Mouse (Mus musculus): ENCODE results near the gene Ift81. TPM values are rescaled to one million over a fixed set of nuclear protein-coding genes. Genes with fewer than 3 reads are reported as not detected.
A peak's percentile ranks its signal among the peaks of the same experiment; 100 is the strongest.

Gene Ift81
- total RNA-seq, 2 experiments from 2014 or later: 1.7 to 4.7 TPM

- peak; percentile 88 for ATAC-seq (replicated peaks; ENCODE audit: low FRiP score, low TSS enrichment, poor library complexity, severe bottlenecking)
Measured at GRCm38 (mm10) chr5:122502077-122502941, 112.0 kb downstream of the Ift81 start, which contains the start of gene Atp2a2. TSS of gene Atp2a2 (minus strand) at chr5:122502225.

DNA sequence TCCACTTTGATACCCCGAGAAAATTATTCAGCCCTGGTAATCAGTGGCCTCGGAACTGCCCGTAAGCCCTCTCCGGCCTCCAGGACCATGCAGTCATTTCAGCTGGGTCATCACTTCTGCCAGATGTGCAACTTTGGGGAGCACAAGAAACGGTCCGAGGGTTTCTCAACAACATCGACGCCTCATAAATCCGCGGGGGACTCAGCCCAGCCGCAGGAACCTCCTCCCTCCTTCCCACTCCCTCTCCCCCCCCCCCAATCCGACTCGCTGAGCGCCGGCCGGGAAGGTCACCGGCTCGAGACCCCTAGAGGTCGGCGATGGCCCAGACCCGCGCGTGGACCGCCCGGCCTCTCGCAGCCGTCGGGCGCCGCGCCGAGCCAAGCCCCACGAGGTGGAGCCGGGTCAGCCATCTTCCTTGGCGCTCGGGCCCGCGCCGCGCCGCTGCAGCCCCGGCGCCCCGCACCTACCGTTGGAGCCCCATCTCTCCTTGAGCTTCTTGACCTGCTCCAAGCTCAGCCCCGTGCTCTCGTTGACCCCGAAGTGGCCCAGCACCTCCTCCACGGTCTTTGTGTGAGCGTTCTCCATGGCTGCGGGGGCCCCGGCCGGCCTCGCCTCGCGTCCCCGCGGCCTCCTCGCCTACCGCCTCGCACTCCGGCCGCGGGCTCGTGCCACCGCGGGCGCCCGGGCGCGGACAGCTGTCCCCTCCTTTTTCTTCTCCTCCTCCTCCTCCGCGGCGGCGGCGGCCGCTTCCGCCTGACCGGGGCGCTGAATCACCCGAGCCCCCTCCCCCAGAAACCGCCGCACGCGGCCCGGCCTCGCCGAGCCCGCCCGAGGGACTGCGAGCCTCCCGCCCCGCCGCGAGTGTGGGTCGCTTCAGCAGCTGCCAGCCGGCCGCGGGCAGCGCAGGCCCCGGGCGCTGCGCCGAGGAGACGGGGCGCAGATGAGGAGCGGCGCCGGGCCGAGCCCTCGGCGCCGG is 112.9 kb downstream of the Ift81 start:
- ATAC-seq (replicated peaks; ENCODE audit: low FRiP score, low TSS enrichment, poor library complexity, severe bottlenecking): peak; percentile 15

GRCm38 (mm10) chr5:122500563-122500962 is 113.8 kb downstream of the Ift81 start:
- no peak for ATAC-seq (replicated peaks; ENCODE audit: low FRiP score, low TSS enrichment, poor library complexity, severe bottlenecking)

Other genes starting within 250 kb of the Ift81 start
- gene Gpn3, start 242.6 kb downstream of the Ift81 start, total RNA-seq (2014; fragmentation: Nextera tagmentation): 61.2 and 93.3 TPM in 2 replicates
- 61.5 and 75.8 TPM in 2 replicates for gene Gpn3, start 242.6 kb downstream of the Ift81 start, total RNA-seq (2017)
- 33.8 and 37.3 TPM in 2 replicates for gene Fam216a, start 242.2 kb downstream of the Ift81 start, total RNA-seq (2014; fragmentation: Nextera tagmentation)
- 61.3 and 67.8 TPM in 2 replicates for gene Fam216a, start 242.2 kb downstream of the Ift81 start, total RNA-seq (2017)
- gene Arpc3, start 222.6 kb downstream of the Ift81 start, total RNA-seq (2014; fragmentation: Nextera tagmentation): 195 and 370 TPM in 2 replicates
- gene Arpc3, start 222.6 kb downstream of the Ift81 start, total RNA-seq (2017): 859 and 924 TPM in 2 replicates
- 27.5 and 42.7 TPM in 2 replicates for gene Anapc7, start 192.8 kb downstream of the Ift81 start, total RNA-seq (2014; fragmentation: Nextera tagmentation)
- 24.3 and 35.3 TPM in 2 replicates for gene Anapc7, start 192.8 kb downstream of the Ift81 start, total RNA-seq (2017)
- 72.8 and 80.7 TPM in 2 replicates for gene Atp2a2, start 112.3 kb downstream of the Ift81 start, total RNA-seq (2014; fragmentation: Nextera tagmentation)
- gene Atp2a2, start 112.3 kb downstream of the Ift81 start, total RNA-seq (2017): 100 and 106 TPM in 2 replicates
- 1.2 and 3.0 TPM in 2 replicates for gene P2rx7, start 29.4 kb upstream of the Ift81 start, total RNA-seq (2014; fragmentation: Nextera tagmentation)
- gene P2rx7, start 29.4 kb upstream of the Ift81 start, total RNA-seq (2017): 1.9 and 2.9 TPM in 2 replicates
- 15.5 and 29.1 TPM in 2 replicates for gene P2rx4, start 93.0 kb upstream of the Ift81 start, total RNA-seq (2014; fragmentation: Nextera tagmentation)
- gene P2rx4, start 93.0 kb upstream of the Ift81 start, total RNA-seq (2017): 5.7 and 8.8 TPM in 2 replicates
- 39.0 and 40.9 TPM in 2 replicates for gene Camkk2, start 164.9 kb upstream of the Ift81 start, total RNA-seq (2014; fragmentation: Nextera tagmentation)
- gene Camkk2, start 164.9 kb upstream of the Ift81 start, total RNA-seq (2017): 15.8 and 18.4 TPM in 2 replicates
- gene Anapc5, start 206.8 kb upstream of the Ift81 start, total RNA-seq (2014; fragmentation: Nextera tagmentation): 338 and 413 TPM in 2 replicates
- 279 and 302 TPM in 2 replicates for gene Anapc5, start 206.8 kb upstream of the Ift81 start, total RNA-seq (2017)
- gene Rnf34, start 235.5 kb upstream of the Ift81 start, total RNA-seq (2014; fragmentation: Nextera tagmentation): 7.6 and 10.4 TPM in 2 replicates
- 15.4 and 22.2 TPM in 2 replicates for gene Rnf34, start 235.5 kb upstream of the Ift81 start, total RNA-seq (2017)

All from megakaryocyte-erythroid progenitor cell, adult 5-6 weeks (primary cell).